Comparison of ENCODE assay signal across 28 mouse cellular contexts in the genomic region with DNA sequence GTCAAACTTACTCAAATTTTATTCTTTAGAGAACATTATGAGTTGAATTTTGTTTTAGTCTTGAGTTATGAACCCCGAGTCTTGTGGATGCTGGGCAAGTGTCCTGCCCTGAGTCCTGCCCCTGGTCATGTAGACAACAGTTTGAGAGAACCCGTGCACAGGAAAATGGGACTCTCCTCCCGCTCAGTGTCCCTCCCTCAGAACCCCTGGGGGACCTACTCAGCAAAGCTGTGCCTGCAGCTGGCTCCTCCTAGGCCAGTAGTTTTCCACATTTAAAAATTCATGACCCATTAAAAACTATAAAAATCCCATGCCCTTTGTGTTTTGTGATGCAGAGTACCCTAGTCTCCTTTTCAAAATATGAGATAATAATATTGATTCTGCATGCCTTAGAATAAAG. TPM values are rescaled to one million over a fixed set of nuclear protein-coding genes. Genes with fewer than 3 reads are reported as not detected.
A peak's percentile ranks its signal among the peaks of the same experiment; 100 is the strongest.
DNase-seq lines count a peak whose midpoint lies in the region; ATAC-seq lines count a peak whose summit lies in the region.
"Had no signal": no experiment of that assay in that cellular context is flagged by ENCODE, and none has a peak within 500 bp of the region (broad histone marks: within the 10 kb centered on the region; RNA-seq: fewer than 3 reads in every experiment).

No protein-coding gene starts in this region.

- peaks cover 9% of the 10 kb centered on the region for H3K36me3 ChIP-seq in liver, embryonic 13.5 days
- peaks cover 5% of the 10 kb centered on the region; the same call in 1 of the 2 replicates for H3K36me3 ChIP-seq in liver, embryonic 11.5 days (ENCODE audit: control insufficient read depth, insufficient read depth, low read length)
- peaks cover 63% of the 10 kb centered on the region for H3K36me3 ChIP-seq in neural tube, embryonic 12.5 days

- peak; percentile 49 to 69 for DNase-seq in heart, adult 18-20 months
- no peak for DNase-seq in heart, postnatal 14 days
- no peak for DNase-seq in liver, embryonic 13.5 days
- no peak for DNase-seq in liver, embryonic 11.5 days (ENCODE audit: low spot score)
- DNase-seq in neural tube, embryonic 10.5 days (ENCODE audit: extremely low spot score, low spot score): no peak
- DNase-seq in gastrocnemius, postnatal 36 days: no peak
- DNase-seq: adrenal gland, postnatal 25 days; cerebellum, adult 8-10 months; heart, postnatal 4 days; kidney, postnatal 25 days; right cerebral cortex, postnatal 25 days; spleen, adult 18-20 months had no signal

- WGBS in liver, embryonic 13.5 days (ENCODE audit: insufficient replicate concordance): 56% methylated on average over 3 of the region's 3 CpGs
- WGBS in liver, embryonic 11.5 days: 70% methylated on average over 3 of the region's 3 CpGs
- WGBS in neural tube, embryonic 12.5 days: 49% methylated on average over 3 of the region's 3 CpGs

- no peak overlapping the region for H3K9ac ChIP-seq in liver, embryonic 13.5 days
- H3K9ac ChIP-seq in liver, embryonic 11.5 days (ENCODE audit: low read depth, low read length): no peak overlapping the region
- no peak overlapping the region for H3K9ac ChIP-seq in neural tube, embryonic 12.5 days
- H3K9ac ChIP-seq: heart, embryonic 15.5 days had no signal

- H3K27ac ChIP-seq in liver, embryonic 13.5 days: peak overlapping the region; percentile 27; the same call in 1 of the 2 replicates
- no peak overlapping the region for H3K27ac ChIP-seq in liver, embryonic 11.5 days (ENCODE audit: low read depth, low read length)
- H3K27ac ChIP-seq in neural tube, embryonic 12.5 days: 0 out of 2 replicates have a peak overlapping the region, but pooled peaks have one; percentile 2
- H3K27ac ChIP-seq: macrophage had no signal

- intact Hi-C loops in heart, postnatal 14 days (cut with DNase I): loop anchor here (5.0 kb wide), 1 partner anchor 85 kb away; no protein-coding TSS in a partner anchor
- intact Hi-C loops in gastrocnemius, postnatal 36 days (cut with DNase I): no loop called here

- peaks cover 58% of the 10 kb centered on the region for H3K4me1 ChIP-seq in liver, embryonic 13.5 days (replicated peaks)
- peaks cover 15% of the 10 kb centered on the region for H3K4me1 ChIP-seq in liver, embryonic 11.5 days (replicated peaks; ENCODE audit: control insufficient read depth, insufficient read depth, low read length)
- peaks cover 34% of the 10 kb centered on the region for H3K4me1 ChIP-seq in neural tube, embryonic 12.5 days

- no peak overlapping the region for H3K4me2 ChIP-seq in liver, embryonic 13.5 days
- no peak overlapping the region for H3K4me2 ChIP-seq in liver, embryonic 11.5 days
- no peak overlapping the region for H3K4me2 ChIP-seq in neural tube, embryonic 12.5 days (replicated peaks)
- H3K4me2 ChIP-seq: heart, embryonic 15.5 days had no signal

- H3K9me3 ChIP-seq in liver, embryonic 13.5 days (replicated peaks): no peaks in the 10 kb centered on the region
- no peaks in the 10 kb centered on the region for H3K9me3 ChIP-seq in liver, embryonic 11.5 days (ENCODE audit: control insufficient read depth, low read length)
- H3K9me3 ChIP-seq in neural tube, embryonic 12.5 days: no peaks in the 10 kb centered on the region
- H3K9me3 ChIP-seq: heart, embryonic 15.5 days had no signal

- no peak overlapping the region for H3K4me3 ChIP-seq in liver, embryonic 13.5 days (replicated peaks)
- H3K4me3 ChIP-seq in liver, embryonic 11.5 days (ENCODE audit: low read depth, low read length): no peak overlapping the region
- no peak overlapping the region for H3K4me3 ChIP-seq in neural tube, embryonic 12.5 days
- H3K4me3 ChIP-seq: heart, embryonic 15.5 days; left cerebral cortex, adult 2 months had no signal

- peaks cover 15% of the 10 kb centered on the region; the same call in 1 of the 2 replicates for H3K27me3 ChIP-seq in liver, embryonic 13.5 days
- peaks cover 3% of the 10 kb centered on the region; the same call in 1 of the 2 replicates for H3K27me3 ChIP-seq in liver, embryonic 11.5 days (replicated peaks; ENCODE audit: control insufficient read depth, insufficient read depth, low read length)
- no peaks in the 10 kb centered on the region for H3K27me3 ChIP-seq in neural tube, embryonic 12.5 days (replicated peaks)

- ATAC-seq in liver, embryonic 13.5 days (ENCODE audit: low read depth): no peak
- ATAC-seq in liver, embryonic 11.5 days (replicated peaks; ENCODE audit: low FRiP score): no peak
- no peak for ATAC-seq in neural tube, embryonic 12.5 days (ENCODE audit: low FRiP score, low read depth)
- ATAC-seq: lung, postnatal 0 days had no signal

RNA-seq across cellular contexts. Expression of gene Golt1a, which starts 42.5 kb away (rescaled TPM):
- total RNA-seq in heart, adult 18-20 months (2021): not detected
- not detected for total RNA-seq in heart, postnatal 14 days (2021)
- polyA plus RNA-seq in liver, embryonic 13.5 days (2015; fragmentation: Nextera tagmentation; extraction: Ambion mirVana): 6.1 and 8.2 TPM in 2 replicates
- polyA plus RNA-seq in liver, embryonic 11.5 days (2014; fragmentation: Nextera tagmentation; extraction: Ambion mirVana): 2.0 and 2.5 TPM in 2 replicates
- not detected in 2 replicates for polyA plus RNA-seq in neural tube, embryonic 12.5 days (2016; fragmentation: Nextera tagmentation; extraction: Ambion mirVana)
- total RNA-seq in gastrocnemius, postnatal 36 days (2021): not detected
- total RNA-seq: ES-E14; gastrocnemius, adult 18-20 months; gastrocnemius, postnatal 4 days; heart, postnatal 4 days had no signal
- polyA plus RNA-seq: brain, embryonic 14.5 days; embryonic facial prominence, embryonic 14.5 days; heart, embryonic 15.5 days; limb, embryonic 14.5 days; macrophage; thymus, postnatal 0 days had no signal

RNA-seq across cellular contexts. Expression of gene Kiss1, which starts 54.6 kb away (rescaled TPM):
- total RNA-seq in heart, adult 18-20 months (2021): not detected
- total RNA-seq in heart, postnatal 14 days (2021): not detected
- polyA plus RNA-seq in liver, embryonic 13.5 days (2015; fragmentation: Nextera tagmentation; extraction: Ambion mirVana): not detected in 2 replicates
- not detected in 2 replicates for polyA plus RNA-seq in liver, embryonic 11.5 days (2014; fragmentation: Nextera tagmentation; extraction: Ambion mirVana)
- polyA plus RNA-seq in neural tube, embryonic 12.5 days (2016; fragmentation: Nextera tagmentation; extraction: Ambion mirVana): not detected in 2 replicates
- not detected for total RNA-seq in gastrocnemius, postnatal 36 days (2021)
- total RNA-seq: adrenal gland, postnatal 25 days; ES-E14; gastrocnemius, adult 18-20 months; gastrocnemius, postnatal 4 days; heart, postnatal 4 days; left cerebral cortex, postnatal 36 days had no signal
- polyA plus RNA-seq: brain, embryonic 14.5 days; embryonic facial prominence, embryonic 14.5 days; heart, embryonic 15.5 days; intestine, embryonic 14.5 days; kidney, embryonic 14.5 days; limb, embryonic 14.5 days; liver, embryonic 16.5 days; macrophage had no signal

Comparison
In these comparisons a context has a peak if more than half of its experiments do, and no peak if none do; other contexts are left out.
1. DNase-seq: peak in heart, adult 18-20 months (2 of 2); none in heart, postnatal 14 days (0 of 2), liver, embryonic 13.5 days (single experiment), liver, embryonic 11.5 days (single experiment), neural tube, embryonic 10.5 days (single experiment) and gastrocnemius, postnatal 36 days (0 of 2).